Mouse (Mus musculus): Measurements from ENCODE around the gene Selenok.

Selenok gene

GRCm38 (mm10) chr14:29968075-29968821 lies at the start of gene Selenok:
Selenok (plus strand) TSS chr14:29968308.
- DNase-seq (ENCODE audit: low spot score in 2 of 2): peak; percentile 93 to 98

GRCm38 (mm10) chr14:29928966-29929365 lies 39.1 kb upstream of the Selenok start:
- DNase-seq (ENCODE audit: low spot score in 2 of 2): no peak

GRCm38 (mm10) chr14:29935516-29935915 lies 32.6 kb upstream of the Selenok start:
- DNase-seq (ENCODE audit: low spot score in 2 of 2): no peak

- no peak for DNase-seq (ENCODE audit: low spot score in 2 of 2)
Measured at GRCm38 (mm10) chr14:29937466-29937865, 30.6 kb upstream of the Selenok start.

GRCm38 (mm10) chr14:29939600-29940312 lies 28.4 kb upstream of the Selenok start:
- no peak for DNase-seq (ENCODE audit: low spot score in 2 of 2)

- DNase-seq (ENCODE audit: low spot score in 2 of 2): no peak
Measured at GRCm38 (mm10) chr14:29940313-29940812, 27.7 kb upstream of the Selenok start.

GRCm38 (mm10) chr14:29940877-29941276 lies 27.2 kb upstream of the Selenok start:
- DNase-seq (ENCODE audit: low spot score in 2 of 2): peak in 1 of 2 experiments; percentile 47

GRCm38 (mm10) chr14:29946761-29947309 lies 21.3 kb upstream of the Selenok start:
- no peak for DNase-seq (ENCODE audit: low spot score in 2 of 2)

GRCm38 (mm10) chr14:29950805-29951204 lies 17.3 kb upstream of the Selenok start:
- DNase-seq (ENCODE audit: low spot score in 2 of 2): no peak

GRCm38 (mm10) chr14:29957393-29957792 lies 10.7 kb upstream of the Selenok start:
- no peak for DNase-seq (ENCODE audit: low spot score in 2 of 2)

GRCm38 (mm10) chr14:29967611-29968010 lies 497 bp upstream of the Selenok start:
- DNase-seq (ENCODE audit: low spot score in 2 of 2): no peak

- DNase-seq (ENCODE audit: low spot score in 2 of 2): no peak
Measured at GRCm38 (mm10) chr14:29971446-29971845, 3.3 kb downstream of the Selenok start.

GRCm38 (mm10) chr14:29971993-29972392 lies 3.9 kb downstream of the Selenok start:
- DNase-seq (ENCODE audit: low spot score in 2 of 2): no peak

- DNase-seq (ENCODE audit: low spot score in 2 of 2): no peak
Measured at GRCm38 (mm10) chr14:29976927-29977326, 8.8 kb downstream of the Selenok start.

GRCm38 (mm10) chr14:29978254-29979204 lies 10.4 kb downstream of the Selenok start, which contains the start of gene Actr8:
Actr8 (plus strand) TSS chr14:29978337.
- peak; percentile 83 to 93 for DNase-seq (ENCODE audit: low spot score in 2 of 2)

GRCm38 (mm10) chr14:29980447-29981205 lies 12.5 kb downstream of the Selenok start:
- DNase-seq (ENCODE audit: low spot score in 2 of 2): no peak

GRCm38 (mm10) chr14:29986096-29986495 lies 18.0 kb downstream of the Selenok start:
- no peak for DNase-seq (ENCODE audit: low spot score in 2 of 2)

GRCm38 (mm10) chr14:29987276-29987675 lies 19.2 kb downstream of the Selenok start:
- no peak for DNase-seq (ENCODE audit: low spot score in 2 of 2)

- no peak for DNase-seq (ENCODE audit: low spot score in 2 of 2)
Measured at GRCm38 (mm10) chr14:29987739-29988138, 19.6 kb downstream of the Selenok start.

- DNase-seq (ENCODE audit: low spot score in 2 of 2): no peak
Measured at GRCm38 (mm10) chr14:29988337-29988736, 20.2 kb downstream of the Selenok start.

GRCm38 (mm10) chr14:29994976-29995375 lies 26.9 kb downstream of the Selenok start:
- DNase-seq (ENCODE audit: low spot score in 2 of 2): no peak

Measured in frontal cortex, postnatal 10 days (tissue).